Mouse (Mus musculus): ENCODE results near the gene Il1rl1. TPM values are rescaled to one million over a fixed set of nuclear protein-coding genes. Genes with fewer than 3 reads are reported as not detected.
A peak's percentile ranks its signal among the peaks of the same experiment; 100 is the strongest.

Gene Il1rl1
- polyA plus RNA-seq (2014; fragmentation: Nextera tagmentation; extraction: Ambion mirVana) = 0.05 TPM in 1 of 2 replicates, not detected in the other

GRCm38 (mm10) chr1:40428910-40429675 is at the start of gene Il1rl1:
Gene Il1rl1 (plus strand): TSS chr1:40429570.
- no peaks in the 10 kb centered on the region for H3K4me1 ChIP-seq (replicated peaks; ENCODE audit: control insufficient read depth, insufficient read depth, low read length)
- H3K4me2 ChIP-seq (ENCODE audit: low read depth, low read length, severe bottlenecking) = no peak within 1 kb of the TSS
- ATAC-seq (replicated peaks; ENCODE audit: low FRiP score) = no peak
- no peak for DNase-seq (ENCODE audit: low spot score)
- H3K9me3 ChIP-seq (ENCODE audit: control insufficient read depth, low read length) = no peaks in the 10 kb centered on the region
- H3K36me3 ChIP-seq (ENCODE audit: control insufficient read depth, insufficient read depth, low read length) = no peaks in the 10 kb centered on the region
- no peaks in the 10 kb centered on the region for H3K27me3 ChIP-seq (ENCODE audit: control insufficient read depth, insufficient read depth, low read length)
- 76% methylated on average over 5 of the region's 5 CpGs for WGBS
- H3K27ac ChIP-seq (ENCODE audit: low read depth, low read length) = no peak within 1 kb of the TSS
- no peak within 1 kb of the TSS for H3K9ac ChIP-seq (ENCODE audit: low read length)
- no peak within 1 kb of the TSS for H3K4me3 ChIP-seq (ENCODE audit: low read depth, low read length)

- H3K27me3 ChIP-seq (ENCODE audit: control insufficient read depth, insufficient read depth, low read length) = no peaks in the 10 kb centered on the region
- H3K27ac ChIP-seq (ENCODE audit: low read depth, low read length) = no peak overlapping the region
- H3K36me3 ChIP-seq (ENCODE audit: control insufficient read depth, insufficient read depth, low read length) = no peaks in the 10 kb centered on the region
- H3K9me3 ChIP-seq (ENCODE audit: control insufficient read depth, low read length) = no peaks in the 10 kb centered on the region
- DNase-seq (ENCODE audit: low spot score) (peak; percentile 63), ATAC-seq (replicated peaks; ENCODE audit: low FRiP score) (no peak)
- no peak overlapping the region for H3K9ac ChIP-seq (ENCODE audit: low read length)
- no peak overlapping the region for H3K4me3 ChIP-seq (ENCODE audit: low read depth, low read length)
- no peaks in the 10 kb centered on the region for H3K4me1 ChIP-seq (replicated peaks; ENCODE audit: control insufficient read depth, insufficient read depth, low read length)
- WGBS = 65% methylated on average over 6 of the region's 6 CpGs
- no peak overlapping the region for H3K4me2 ChIP-seq (ENCODE audit: low read depth, low read length, severe bottlenecking)
Observed at GRCm38 (mm10) chr1:40380111-40380510, 49.3 kb upstream of the Il1rl1 start.

- no peaks in the 10 kb centered on the region for H3K4me1 ChIP-seq (replicated peaks; ENCODE audit: control insufficient read depth, insufficient read depth, low read length)
- H3K9me3 ChIP-seq (ENCODE audit: control insufficient read depth, low read length) = no peaks in the 10 kb centered on the region
- 88% methylated on average over 11 of the region's 11 CpGs for WGBS
- no peak for DNase-seq (ENCODE audit: low spot score)
- H3K9ac ChIP-seq (ENCODE audit: low read length) = no peak overlapping the region
- no peak overlapping the region for H3K4me2 ChIP-seq (ENCODE audit: low read depth, low read length, severe bottlenecking)
- H3K27ac ChIP-seq (ENCODE audit: low read depth, low read length) = no peak overlapping the region
- no peak overlapping the region for H3K4me3 ChIP-seq (ENCODE audit: low read depth, low read length)
- no peak for ATAC-seq (replicated peaks; ENCODE audit: low FRiP score)
- H3K27me3 ChIP-seq (ENCODE audit: control insufficient read depth, insufficient read depth, low read length) = no peaks in the 10 kb centered on the region
- H3K36me3 ChIP-seq (ENCODE audit: control insufficient read depth, insufficient read depth, low read length) = no peaks in the 10 kb centered on the region
Observed at GRCm38 (mm10) chr1:40380990-40381389, 48.4 kb upstream of the Il1rl1 start.

- WGBS = 87% methylated on average over 5 of the region's 5 CpGs
- Histone ChIP-seq H3K9ac (ENCODE audit: low read length) (no peak overlapping the region), H3K27me3 (ENCODE audit: control insufficient read depth, insufficient read depth, low read length) (no peaks in the 10 kb centered on the region), H3K4me1 (replicated peaks; ENCODE audit: control insufficient read depth, insufficient read depth, low read length) (no peaks in the 10 kb centered on the region), H3K4me3 (ENCODE audit: low read depth, low read length) (no peak overlapping the region), H3K36me3 (ENCODE audit: control insufficient read depth, insufficient read depth, low read length) (no peaks in the 10 kb centered on the region), H3K9me3 (ENCODE audit: control insufficient read depth, low read length) (no peaks in the 10 kb centered on the region), H3K4me2 (ENCODE audit: low read depth, low read length, severe bottlenecking) (no peak overlapping the region), H3K27ac (ENCODE audit: low read depth, low read length) (no peak overlapping the region)
- DNase-seq (ENCODE audit: low spot score) = no peak
- ATAC-seq (replicated peaks; ENCODE audit: low FRiP score) = no peak
Observed at GRCm38 (mm10) chr1:40382841-40383240, 46.5 kb upstream of the Il1rl1 start.

- WGBS = 87% methylated on average over 8 of the region's 8 CpGs
- no peak overlapping the region for H3K27ac ChIP-seq (ENCODE audit: low read depth, low read length)
- H3K27me3 ChIP-seq (ENCODE audit: control insufficient read depth, insufficient read depth, low read length) = no peaks in the 10 kb centered on the region
- no peak overlapping the region for H3K4me2 ChIP-seq (ENCODE audit: low read depth, low read length, severe bottlenecking)
- no peak overlapping the region for H3K4me3 ChIP-seq (ENCODE audit: low read depth, low read length)
- H3K9ac ChIP-seq (ENCODE audit: low read length) = no peak overlapping the region
- H3K4me1 ChIP-seq (replicated peaks; ENCODE audit: control insufficient read depth, insufficient read depth, low read length) = no peaks in the 10 kb centered on the region
- no peaks in the 10 kb centered on the region for H3K36me3 ChIP-seq (ENCODE audit: control insufficient read depth, insufficient read depth, low read length)
- DNase-seq (ENCODE audit: low spot score) (no peak), ATAC-seq (replicated peaks; ENCODE audit: low FRiP score) (no peak)
- no peaks in the 10 kb centered on the region for H3K9me3 ChIP-seq (ENCODE audit: control insufficient read depth, low read length)
Observed at GRCm38 (mm10) chr1:40384931-40385545, 44.3 kb upstream of the Il1rl1 start.

- Histone ChIP-seq H3K4me3 (ENCODE audit: low read depth, low read length) (no peak overlapping the region), H3K27me3 (ENCODE audit: control insufficient read depth, insufficient read depth, low read length) (no peaks in the 10 kb centered on the region), H3K36me3 (ENCODE audit: control insufficient read depth, insufficient read depth, low read length) (no peaks in the 10 kb centered on the region), H3K4me2 (ENCODE audit: low read depth, low read length, severe bottlenecking) (no peak overlapping the region), H3K9me3 (ENCODE audit: control insufficient read depth, low read length) (no peaks in the 10 kb centered on the region), H3K4me1 (replicated peaks; ENCODE audit: control insufficient read depth, insufficient read depth, low read length) (no peaks in the 10 kb centered on the region), H3K27ac (ENCODE audit: low read depth, low read length) (no peak overlapping the region), H3K9ac (ENCODE audit: low read length) (no peak overlapping the region)
- 91% methylated on average over 3 of the region's 3 CpGs for WGBS
- ATAC-seq (replicated peaks; ENCODE audit: low FRiP score) (no peak), DNase-seq (ENCODE audit: low spot score) (no peak)
Observed at GRCm38 (mm10) chr1:40391374-40391773, 38.0 kb upstream of the Il1rl1 start.

- H3K9me3 ChIP-seq (ENCODE audit: control insufficient read depth, low read length) = no peaks in the 10 kb centered on the region
- no peak overlapping the region for H3K4me3 ChIP-seq (ENCODE audit: low read depth, low read length)
- H3K9ac ChIP-seq (ENCODE audit: low read length) = no peak overlapping the region
- H3K36me3 ChIP-seq (ENCODE audit: control insufficient read depth, insufficient read depth, low read length) = no peaks in the 10 kb centered on the region
- no peak overlapping the region for H3K4me2 ChIP-seq (ENCODE audit: low read depth, low read length, severe bottlenecking)
- H3K27ac ChIP-seq (ENCODE audit: low read depth, low read length) = no peak overlapping the region
- H3K27me3 ChIP-seq (ENCODE audit: control insufficient read depth, insufficient read depth, low read length) = no peaks in the 10 kb centered on the region
- no peak for DNase-seq (ENCODE audit: low spot score)
- ATAC-seq (replicated peaks; ENCODE audit: low FRiP score) = no peak
- no peaks in the 10 kb centered on the region for H3K4me1 ChIP-seq (replicated peaks; ENCODE audit: control insufficient read depth, insufficient read depth, low read length)
- 94% methylated on average over 6 of the region's 6 CpGs for WGBS
Observed at GRCm38 (mm10) chr1:40392535-40392934, 36.8 kb upstream of the Il1rl1 start.

GRCm38 (mm10) chr1:40393214-40393613 is 36.2 kb upstream of the Il1rl1 start:
- ATAC-seq (replicated peaks; ENCODE audit: low FRiP score) = no peak
- no peak overlapping the region for H3K4me3 ChIP-seq (ENCODE audit: low read depth, low read length)

DNA sequence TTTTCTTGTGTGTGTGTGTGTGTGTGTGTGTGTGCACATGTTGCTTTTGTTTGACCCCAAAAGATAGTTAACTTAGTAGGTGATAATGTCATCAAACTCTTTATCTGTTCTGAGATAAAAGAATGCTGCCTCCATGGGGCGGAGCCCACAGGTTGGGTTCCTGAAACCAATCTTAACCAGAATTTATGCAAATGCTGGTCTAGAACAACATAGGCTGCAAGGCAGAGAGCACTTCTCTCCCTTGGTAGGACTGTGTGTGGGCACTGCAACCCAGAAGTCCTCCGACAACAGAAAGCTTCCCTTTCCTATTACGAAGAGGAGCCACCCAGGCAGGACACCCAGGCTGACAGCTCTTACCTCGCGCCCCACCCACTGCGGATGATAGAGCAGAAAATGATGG is 29.7 kb upstream of the Il1rl1 start:
- Histone ChIP-seq H3K4me1 (replicated peaks; ENCODE audit: control insufficient read depth, insufficient read depth, low read length) (no peaks in the 10 kb centered on the region), H3K9me3 (ENCODE audit: control insufficient read depth, low read length) (no peaks in the 10 kb centered on the region), H3K27ac (ENCODE audit: low read depth, low read length) (no peak overlapping the region), H3K27me3 (ENCODE audit: control insufficient read depth, insufficient read depth, low read length) (no peaks in the 10 kb centered on the region), H3K4me2 (ENCODE audit: low read depth, low read length, severe bottlenecking) (no peak overlapping the region), H3K36me3 (ENCODE audit: control insufficient read depth, insufficient read depth, low read length) (no peaks in the 10 kb centered on the region), H3K9ac (ENCODE audit: low read length) (no peak overlapping the region), H3K4me3 (ENCODE audit: low read depth, low read length) (no peak overlapping the region)
- WGBS = 92% methylated on average over 6 of the region's 6 CpGs
- DNase-seq (ENCODE audit: low spot score) (no peak), ATAC-seq (replicated peaks; ENCODE audit: low FRiP score) (no peak)

More at GRCm38 (mm10) chr1:40393214-40393613, 36.2 kb upstream of the Il1rl1 start:
- WGBS = 86% methylated on average over 7 of the region's 7 CpGs
- Histone ChIP-seq H3K9me3 (ENCODE audit: control insufficient read depth, low read length) (no peaks in the 10 kb centered on the region), H3K36me3 (ENCODE audit: control insufficient read depth, insufficient read depth, low read length) (no peaks in the 10 kb centered on the region), H3K4me2 (ENCODE audit: low read depth, low read length, severe bottlenecking) (no peak overlapping the region), H3K4me1 (replicated peaks; ENCODE audit: control insufficient read depth, insufficient read depth, low read length) (no peaks in the 10 kb centered on the region), H3K9ac (ENCODE audit: low read length) (no peak overlapping the region), H3K27me3 (ENCODE audit: control insufficient read depth, insufficient read depth, low read length) (no peaks in the 10 kb centered on the region), H3K27ac (ENCODE audit: low read depth, low read length) (no peak overlapping the region)
- DNase-seq (ENCODE audit: low spot score) = no peak

Measured in forebrain, embryonic 11.5 days (tissue).